Mouse (Mus musculus) left cerebral cortex, adult 8-10 months (tissue): ENCODE measurements around the gene Ino80b. TPM values are rescaled to one million over a fixed set of nuclear protein-coding genes. Genes with fewer than 3 reads are reported as not detected.

Experiments used
- DNase-seq, 2 experiments: peaks; one replicate each; pipeline ENCODE4 v3.0.0; 2022; ENCODE audit warnings: low spot score in 2 of 2
- total RNA-seq, 4 experiments: library from RNA; stranded (reverse); gene quantifications; 2 replicates each; pipeline ENCODE4 v1.2.4; 2022

The Ino80b gene
- total RNA-seq, 4 experiments from 2014 or later = 22.0 to 26.8 (median 25.4) TPM

- DNase-seq = no peak
These were observed 16.4 kb upstream of the Ino80b start for GRCm38 (mm10) chr6:83141636-83142035.

- DNase-seq = no peak
These were observed 14.8 kb upstream of the Ino80b start for GRCm38 (mm10) chr6:83140044-83140443.

GRCm38 (mm10) chr6:83138056-83138455 is 12.8 kb upstream of the Ino80b start:
- DNase-seq = no peak

- DNase-seq = peak; percentile 57 to 80
These were observed 12.3 kb upstream of the Ino80b start for GRCm38 (mm10) chr6:83137576-83137950.

- no peak for DNase-seq
These were observed 11.8 kb upstream of the Ino80b start for GRCm38 (mm10) chr6:83136881-83137575.

GRCm38 (mm10) chr6:83136291-83136880 is 11.2 kb upstream of the Ino80b start:
- no peak for DNase-seq

GRCm38 (mm10) chr6:83135571-83136161 is 10.4 kb upstream of the Ino80b start:
- no peak for DNase-seq

- no peak for DNase-seq
These were observed 9.8 kb upstream of the Ino80b start, which contains the start of gene Rtkn for GRCm38 (mm10) chr6:83134951-83135513. Rtkn (plus strand) TSS chr6:83135463.

GRCm38 (mm10) chr6:83134226-83134625 is 9.0 kb upstream of the Ino80b start:
- DNase-seq = no peak

- DNase-seq = no peak
These were observed 7.1 kb upstream of the Ino80b start for GRCm38 (mm10) chr6:83132176-83132919.

GRCm38 (mm10) chr6:83131469-83132034 is 6.3 kb upstream of the Ino80b start:
- no peak for DNase-seq

GRCm38 (mm10) chr6:83127419-83127818 is 2.2 kb upstream of the Ino80b start:
- no peak for DNase-seq

- DNase-seq = peak; percentile 84
These were observed 349 bp downstream of the Ino80b start for GRCm38 (mm10) chr6:83124851-83125312.

GRCm38 (mm10) chr6:83122961-83123360 is 2.3 kb downstream of the Ino80b start:
- DNase-seq = no peak

GRCm38 (mm10) chr6:83121863-83122710 is 3.1 kb downstream of the Ino80b start:
- DNase-seq = no peak

GRCm38 (mm10) chr6:83120930-83121862 is 4.0 kb downstream of the Ino80b start, which contains the start of gene Wbp1:
Wbp1 (minus strand) TSS chr6:83121559.
- DNase-seq = peak; percentile 91 to 99

GRCm38 (mm10) chr6:83119734-83120051 is 5.5 kb downstream of the Ino80b start:
- peak in 1 of 2 experiments; percentile 45 for DNase-seq

- no peak for DNase-seq
These were observed 6.2 kb downstream of the Ino80b start for GRCm38 (mm10) chr6:83118825-83119733.
